Mouse (Mus musculus): ENCODE data around the gene Fndc3a.

Gene Fndc3a

GRCm38 (mm10) chr14:72709710-72710340 is at the start of gene Fndc3a:
Gene Fndc3a (minus strand): TSS chr14:72710003.
- DNase-seq (ENCODE audit: low spot score in 2 of 2), result peak; percentile 74 to 80

- DNase-seq (ENCODE audit: low spot score in 2 of 2), result no peak
Observed at GRCm38 (mm10) chr14:72752893-72753292, 43.1 kb upstream of the Fndc3a start.

- no peak for DNase-seq (ENCODE audit: low spot score in 2 of 2)
Observed at GRCm38 (mm10) chr14:72750426-72751182, 40.8 kb upstream of the Fndc3a start.

GRCm38 (mm10) chr14:72748331-72748730 is 38.5 kb upstream of the Fndc3a start:
- no peak for DNase-seq (ENCODE audit: low spot score in 2 of 2)

GRCm38 (mm10) chr14:72741667-72742066 is 31.9 kb upstream of the Fndc3a start:
- DNase-seq (ENCODE audit: low spot score in 2 of 2), result no peak

GRCm38 (mm10) chr14:72740336-72740735 is 30.5 kb upstream of the Fndc3a start:
- no peak for DNase-seq (ENCODE audit: low spot score in 2 of 2)

GRCm38 (mm10) chr14:72739484-72740208 is 29.8 kb upstream of the Fndc3a start:
- no peak for DNase-seq (ENCODE audit: low spot score in 2 of 2)

GRCm38 (mm10) chr14:72738776-72739175 is 29.0 kb upstream of the Fndc3a start:
- no peak for DNase-seq (ENCODE audit: low spot score in 2 of 2)

GRCm38 (mm10) chr14:72738217-72738616 is 28.4 kb upstream of the Fndc3a start:
- no peak for DNase-seq (ENCODE audit: low spot score in 2 of 2)

GRCm38 (mm10) chr14:72725865-72726264 is 16.1 kb upstream of the Fndc3a start:
- no peak for DNase-seq (ENCODE audit: low spot score in 2 of 2)

GRCm38 (mm10) chr14:72722274-72723053 is 12.7 kb upstream of the Fndc3a start:
- no peak for DNase-seq (ENCODE audit: low spot score in 2 of 2)

- no peak for DNase-seq (ENCODE audit: low spot score in 2 of 2)
Observed at GRCm38 (mm10) chr14:72716175-72716574, 6.4 kb upstream of the Fndc3a start.

GRCm38 (mm10) chr14:72711130-72711529 is 1.3 kb upstream of the Fndc3a start:
- DNase-seq (ENCODE audit: low spot score in 2 of 2), result no peak

DNA sequence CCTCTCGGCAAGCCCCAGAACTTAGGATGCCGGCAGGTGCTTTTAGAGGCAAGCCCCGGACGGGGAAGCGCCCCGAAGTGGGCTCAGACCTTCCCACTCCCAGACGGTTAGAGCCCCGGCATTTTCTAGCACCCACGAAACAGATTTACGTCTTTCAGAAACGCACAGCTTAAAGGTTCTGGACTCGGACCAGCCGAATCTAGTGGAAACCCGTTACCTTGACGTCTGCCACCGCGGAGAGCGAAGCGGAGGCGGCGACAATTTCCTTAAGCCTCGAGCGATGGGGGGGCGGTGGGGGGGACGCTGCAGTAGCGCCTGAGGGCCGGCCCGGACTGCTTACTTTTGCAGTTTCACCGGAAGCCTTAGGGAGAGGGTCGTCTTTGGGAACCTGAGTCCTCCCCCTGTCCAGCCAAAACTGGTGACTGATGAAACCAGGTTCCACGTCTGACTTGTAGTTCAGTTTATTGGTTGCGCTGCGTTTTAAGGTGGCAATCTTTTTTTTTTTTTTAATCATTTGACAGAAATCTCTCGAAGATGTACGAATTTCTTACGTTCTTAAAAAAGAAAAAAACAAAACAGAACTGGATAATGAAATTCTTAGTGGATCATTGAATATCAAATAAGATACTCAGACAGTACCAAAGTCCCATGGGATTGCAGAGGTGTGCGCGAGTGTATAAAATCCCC is 681 bp upstream of the Fndc3a start:
- peak in 1 of 2 experiments; percentile 16 for DNase-seq (ENCODE audit: low spot score in 2 of 2)

DNA sequence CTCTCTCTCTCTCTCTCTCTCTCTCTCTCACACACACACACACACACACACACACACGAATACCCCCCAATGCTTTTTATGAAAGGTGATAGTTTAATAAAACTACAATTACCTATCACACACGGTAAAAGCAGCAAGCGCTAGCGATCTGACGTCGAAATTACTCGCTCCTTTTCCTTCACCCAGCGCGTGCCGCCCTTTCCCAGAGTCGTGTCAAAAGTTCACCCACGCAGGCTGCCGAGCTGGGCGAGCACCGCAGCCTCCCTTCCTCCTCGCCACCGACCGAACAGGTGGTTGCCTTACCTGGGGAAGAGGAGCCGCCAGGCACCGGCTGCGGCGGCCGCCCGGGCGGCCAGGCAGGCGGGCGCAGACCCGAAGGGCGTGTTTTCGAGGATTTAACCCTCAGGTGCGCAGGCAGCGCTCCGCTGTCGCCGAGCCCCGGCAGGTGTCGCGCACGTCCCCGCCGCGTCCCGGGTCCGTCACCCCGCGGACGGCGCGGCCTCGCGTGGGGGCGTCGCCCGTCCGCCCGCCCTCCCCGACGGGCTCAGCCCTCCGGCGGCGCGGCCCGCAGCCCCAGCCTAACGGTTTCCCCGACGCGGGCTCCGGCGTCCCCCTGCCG is 603 bp downstream of the Fndc3a start:
- DNase-seq (ENCODE audit: low spot score in 2 of 2), result peak; percentile 5 to 32

GRCm38 (mm10) chr14:72708581-72708991 is 1.2 kb downstream of the Fndc3a start:
- DNase-seq (ENCODE audit: low spot score in 2 of 2), result no peak

GRCm38 (mm10) chr14:72700056-72700455 is 9.7 kb downstream of the Fndc3a start:
- no peak for DNase-seq (ENCODE audit: low spot score in 2 of 2)

- no peak for DNase-seq (ENCODE audit: low spot score in 2 of 2)
Observed at GRCm38 (mm10) chr14:72691406-72691805, 18.4 kb downstream of the Fndc3a start.

DNA sequence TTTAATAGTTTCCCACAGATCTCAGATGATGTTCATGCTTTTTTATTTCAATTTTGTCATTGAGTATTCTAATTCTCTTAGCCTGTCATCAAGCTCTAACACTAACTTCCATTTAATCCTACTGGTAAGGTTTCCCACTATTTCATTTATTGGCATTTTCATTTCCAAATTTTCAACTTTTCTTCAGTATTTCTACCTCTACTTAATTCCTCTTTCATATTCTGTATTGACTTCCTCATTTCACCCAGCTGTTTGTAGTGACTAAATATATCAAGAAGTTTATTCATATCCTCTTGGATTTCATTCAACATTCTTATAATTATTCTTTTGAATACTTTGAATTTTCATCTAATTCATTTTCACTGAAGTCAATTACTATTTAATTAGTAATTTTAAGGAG is 20.3 kb downstream of the Fndc3a start:
- no peak for DNase-seq (ENCODE audit: low spot score in 2 of 2)

- DNase-seq (ENCODE audit: low spot score in 2 of 2), result no peak
Observed at GRCm38 (mm10) chr14:72684857-72685370, 24.9 kb downstream of the Fndc3a start.

GRCm38 (mm10) chr14:72677247-72677646 is 32.6 kb downstream of the Fndc3a start:
- no peak for DNase-seq (ENCODE audit: low spot score in 2 of 2)

All from right cerebral cortex, postnatal 36 days (tissue).